Mouse (Mus musculus): ENCODE measurements around the gene Hist2h2ab. TPM values are rescaled to one million over a fixed set of nuclear protein-coding genes. Genes with fewer than 3 reads are reported as not detected.
"Not testable (repeated sequence)": the region's sequence is repeated elsewhere in the genome, so short reads cannot be mapped to it uniquely, and the experiment has no call there.

The Hist2h2ab gene
- total RNA-seq, 1 experiment: 54.2 TPM

GRCm38 (mm10) chr3:96268051-96268775 lies 48.5 kb downstream of the Hist2h2ab start, which contains the start of gene Hist2h3b:
TSS of gene Hist2h3b (plus strand) at chr3:96268654.
- no peak for TF ChIP-seq CHD2 (IDR thresholded peaks at IDR 0.05; ENCODE audit: low read depth, low read length)
- TF ChIP-seq MAFK (IDR thresholded peaks at IDR 0.05; ENCODE audit: insufficient read depth, low read depth, low read length): no peak
- TF ChIP-seq ZC3H11A (IDR thresholded peaks at IDR 0.05; ENCODE audit: borderline replicate concordance, low read depth, low read length): no peak
- no peak for TF ChIP-seq HCFC1 (IDR thresholded peaks at IDR 0.05; ENCODE audit: borderline replicate concordance, insufficient read depth, low read length)
- TF ChIP-seq ZNF384 (IDR thresholded peaks at IDR 0.05; ENCODE audit: low read depth, low read length): no peak
- Histone ChIP-seq H3K4me3 (ENCODE audit: insufficient read depth in 1 of 2, low read depth in 1 of 2, low read length in 2 of 2, poor library complexity in 1 of 2, severe bottlenecking in 1 of 2) (peak within 1 kb of the TSS; percentile 61 to 62), H3K27ac (ENCODE audit: insufficient read depth, low read depth, low read length, poor library complexity, severe bottlenecking) (peak within 1 kb of the TSS; percentile 74), H3K36me3 (ENCODE audit: control insufficient read depth, insufficient read depth, low read length, poor library complexity, severe bottlenecking) (no peaks in the 10 kb centered on the region), H3K4me1 (ENCODE audit: control insufficient read depth in 2 of 2, insufficient read depth in 2 of 2, low read length in 2 of 2, poor library complexity in 1 of 2) (peaks cover 2 to 5% of the 10 kb centered on the region in 2 experiments; a peak in 2 of 4 replicates), H3K9me3 (ENCODE audit: control insufficient read depth, insufficient read depth, low read depth, low read length) (no peaks in the 10 kb centered on the region), H3K9ac (ENCODE audit: insufficient read depth, low read depth, low read length, poor library complexity, severe bottlenecking) (peak within 1 kb of the TSS; percentile 76)
- in situ Hi-C loops (cut with MboI; ENCODE audit: low sequenced_read_pairs in 2 of 2, unreplicated experiment in 2 of 2): no loop called here
- peak; percentile 65 for DNase-seq (ENCODE audit: low read depth, low spot score)

GRCm38 (mm10) chr3:96268776-96269378 lies 49.2 kb downstream of the Hist2h2ab start:
- DNase-seq (ENCODE audit: low read depth, low spot score); in situ Hi-C loops (cut with MboI; ENCODE audit: low sequenced_read_pairs in 2 of 2, unreplicated experiment in 2 of 2); H3K4me1 ChIP-seq (ENCODE audit: control insufficient read depth in 2 of 2, insufficient read depth in 2 of 2, low read length in 2 of 2, poor library complexity in 1 of 2); H3K9me3 ChIP-seq (ENCODE audit: control insufficient read depth, insufficient read depth, low read depth, low read length); H3K36me3 ChIP-seq (ENCODE audit: control insufficient read depth, insufficient read depth, low read length, poor library complexity, severe bottlenecking): not testable (repeated sequence)
- Histone ChIP-seq H3K9ac (ENCODE audit: insufficient read depth, low read depth, low read length, poor library complexity, severe bottlenecking) (peak overlapping the region; percentile 76), H3K27ac (ENCODE audit: insufficient read depth, low read depth, low read length, poor library complexity, severe bottlenecking) (peak overlapping the region; percentile 74), H3K4me3 (ENCODE audit: insufficient read depth in 1 of 2, low read depth in 1 of 2, low read length in 2 of 2, poor library complexity in 1 of 2, severe bottlenecking in 1 of 2) (peak overlapping the region; percentile 61 to 62)

Other genes with a start within 250 kb of the Hist2h2ab start
- 12.0 and 19.6 TPM in 2 replicates for gene Plekho1, start 223.9 kb upstream of the Hist2h2ab start, total RNA-seq (2012; rRNA removed)
- gene Vps45, start 161.4 kb upstream of the Hist2h2ab start, total RNA-seq (2012; rRNA removed): 9.9 and 11.9 TPM in 2 replicates
- 17.6 and 23.2 TPM in 2 replicates for gene Otud7b, start 115.3 kb upstream of the Hist2h2ab start, total RNA-seq (2012; rRNA removed)
- 3.5 and 4.0 TPM in 2 replicates for gene Mtmr11, start 57.9 kb upstream of the Hist2h2ab start, total RNA-seq (2012; rRNA removed)
- gene Sf3b4, start 47.5 kb upstream of the Hist2h2ab start, total RNA-seq (2012; rRNA removed): 64.1 and 91.1 TPM in 2 replicates
- gene Sv2a, start 38.7 kb upstream of the Hist2h2ab start, total RNA-seq (2012; rRNA removed): 7.2 and 8.2 TPM in 2 replicates
- 70.8 and 76.4 TPM in 2 replicates for gene Bola1, start 156 bp upstream of the Hist2h2ab start, total RNA-seq (2012; rRNA removed)
- 684 and 687 TPM in 2 replicates for gene Hist2h2ac, start 1.0 kb downstream of the Hist2h2ab start, total RNA-seq (2012; rRNA removed)
- 0.80 and 1.0 TPM in 2 replicates for gene Hist2h2be, start 1.3 kb downstream of the Hist2h2ab start, total RNA-seq (2012; rRNA removed)
- 398 and 546 TPM in 2 replicates for gene Hist2h3c2, start 19.3 kb downstream of the Hist2h2ab start, total RNA-seq (2012; rRNA removed)
- gene Hist2h2aa2, start 20.4 kb downstream of the Hist2h2ab start, total RNA-seq (2012; rRNA removed): 2,531 and 3,588 TPM in 2 replicates
- gene Hist2h2aa1, start 25.6 kb downstream of the Hist2h2ab start, total RNA-seq (2012; rRNA removed): 2,311 and 3,075 TPM in 2 replicates
- gene Hist2h3c1, start 26.8 kb downstream of the Hist2h2ab start, total RNA-seq (2012; rRNA removed): not detected in 2 replicates
- 46.0 TPM in 2 replicates for gene Hist2h4, start 43.4 kb downstream of the Hist2h2ab start, total RNA-seq (2012; rRNA removed)
- gene Hist2h3b, start 48.8 kb downstream of the Hist2h2ab start, total RNA-seq (2012; rRNA removed): 806 and 880 TPM in 2 replicates
- gene Hist2h2bb, start 49.9 kb downstream of the Hist2h2ab start, total RNA-seq (2012; rRNA removed): 1,985 and 2,453 TPM in 2 replicates
- not detected in 2 replicates for gene Fcgr1, start 74.1 kb downstream of the Hist2h2ab start, total RNA-seq (2012; rRNA removed)
- gene BC107364, start 232.4 kb downstream of the Hist2h2ab start, total RNA-seq (2012; rRNA removed): not detected in 2 replicates

Measured in ES-E14 (cell line).